Mouse (Mus musculus): ENCODE results near the gene Poc1a. TPM values are rescaled to one million over a fixed set of nuclear protein-coding genes. Genes with fewer than 3 reads are reported as not detected.
A peak's percentile ranks its signal among the peaks of the same experiment; 100 is the strongest.

Gene Poc1a
- total RNA-seq, 2 experiments from 2014 or later: 1.4 to 2.1 TPM

DNA sequence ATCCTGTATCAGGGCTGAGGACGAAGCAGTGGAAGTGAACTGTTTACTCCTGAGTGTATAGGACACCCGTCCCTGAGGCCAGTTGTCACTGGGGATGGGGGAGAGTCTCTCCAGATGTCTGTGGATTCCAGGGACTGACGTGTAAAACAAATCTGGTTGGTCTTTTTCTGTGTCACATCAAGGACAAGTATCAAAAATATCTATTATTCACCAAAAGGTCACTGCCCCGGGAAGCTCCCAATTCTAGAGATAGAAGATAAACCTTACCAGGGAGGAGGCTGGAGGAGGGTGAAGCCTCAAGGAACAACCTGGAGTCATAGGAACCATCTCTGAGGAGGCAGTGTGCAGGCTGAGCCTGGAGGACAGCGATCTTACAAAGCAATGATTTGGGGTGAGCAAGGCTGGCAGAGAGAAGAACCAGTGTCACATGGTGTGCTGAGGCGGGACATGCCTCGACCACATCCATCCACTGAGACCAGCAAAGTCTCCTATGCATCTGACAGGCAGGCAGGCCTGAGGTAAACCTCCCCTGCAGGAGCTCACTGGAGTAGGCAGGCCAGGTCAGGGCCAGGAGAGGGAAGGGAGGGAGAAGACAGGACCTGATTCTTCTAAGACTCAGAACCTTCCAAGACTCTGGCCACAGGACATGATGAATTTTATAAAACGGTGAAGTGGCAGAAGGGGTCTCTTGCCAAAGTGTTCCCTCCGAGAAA, 11.6 kb upstream of the Poc1a start:
- no peak for DNase-seq
- no peak for TF ChIP-seq CTCF (IDR thresholded peaks at IDR 0.05)
- Histone ChIP-seq H3K4me3 (no peak overlapping the region), H3K27ac (no peak overlapping the region)
- intact Hi-C loops (cut with DNase I): no loop called here

DNA sequence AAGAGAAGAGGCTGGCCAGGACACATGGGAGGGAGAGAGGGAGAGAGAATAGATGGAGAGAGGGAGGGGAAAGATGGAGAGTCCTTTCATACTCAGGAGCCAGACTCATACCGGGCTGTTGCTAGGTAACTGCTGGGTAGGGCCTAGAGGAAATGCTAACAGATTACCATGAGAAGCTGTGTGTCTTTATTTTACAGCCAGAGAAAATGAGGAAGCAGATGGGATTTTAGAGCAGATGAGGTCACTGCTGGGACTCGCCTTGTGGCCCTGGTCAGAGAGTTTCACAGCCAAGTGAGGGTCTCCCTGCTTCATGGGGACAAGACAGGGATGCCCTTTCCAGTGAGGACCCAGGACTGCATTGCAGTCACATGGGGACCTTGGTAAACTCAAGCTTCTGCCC, 11.0 kb upstream of the Poc1a start:
- Histone ChIP-seq H3K27ac (no peak overlapping the region), H3K4me3 (no peak overlapping the region)
- intact Hi-C loops (cut with DNase I): no loop called here
- no peak for TF ChIP-seq CTCF (IDR thresholded peaks at IDR 0.05)
- DNase-seq: no peak

DNA sequence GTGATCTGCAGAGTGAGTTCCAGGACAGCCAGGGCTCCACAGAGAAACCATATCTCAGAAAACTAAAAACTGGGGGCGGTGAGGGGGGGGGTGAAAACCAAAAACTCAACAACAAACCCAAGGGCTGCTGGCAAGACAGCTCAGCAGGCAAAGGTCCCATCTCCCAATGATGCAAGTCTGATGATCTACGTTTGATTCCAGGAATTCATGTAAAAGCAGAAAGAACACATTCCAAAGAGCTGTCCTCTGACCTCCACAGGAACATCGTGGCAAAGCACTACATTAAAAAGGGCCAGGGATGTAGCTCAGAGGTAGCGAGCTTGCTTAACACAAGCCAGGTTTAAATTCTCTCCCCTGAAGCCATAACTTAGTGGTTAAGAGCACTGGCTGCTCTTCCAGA, 10.2 kb upstream of the Poc1a start:
- TF ChIP-seq CTCF (IDR thresholded peaks at IDR 0.05): no peak
- H3K4me3 ChIP-seq: no peak overlapping the region
- no peak for DNase-seq
- intact Hi-C loops (cut with DNase I): no loop called here
- no peak overlapping the region for H3K27ac ChIP-seq

DNA sequence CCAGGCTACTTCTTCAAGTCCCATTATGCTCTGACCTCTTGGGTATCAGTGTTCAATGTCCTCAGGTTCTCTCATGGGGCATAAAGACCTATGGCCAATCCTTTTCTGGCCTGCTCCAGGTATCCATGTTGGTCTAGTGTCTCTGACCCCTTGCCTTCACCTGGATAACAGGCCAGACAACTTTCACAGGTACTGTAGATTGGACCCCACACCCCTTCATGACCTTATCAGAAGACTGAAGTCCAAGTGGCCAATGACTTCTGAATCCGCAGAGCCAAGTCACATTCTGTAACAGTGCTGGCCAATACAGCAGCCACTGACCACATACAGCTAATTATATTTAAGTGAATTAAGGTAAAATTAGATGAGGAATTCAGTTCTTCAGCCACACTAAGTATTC, 8.6 kb upstream of the Poc1a start:
- intact Hi-C loops (cut with DNase I): no loop called here
- Histone ChIP-seq H3K4me3 (no peak overlapping the region), H3K27ac (no peak overlapping the region)
- TF ChIP-seq CTCF (IDR thresholded peaks at IDR 0.05): no peak
- no peak for DNase-seq

DNA sequence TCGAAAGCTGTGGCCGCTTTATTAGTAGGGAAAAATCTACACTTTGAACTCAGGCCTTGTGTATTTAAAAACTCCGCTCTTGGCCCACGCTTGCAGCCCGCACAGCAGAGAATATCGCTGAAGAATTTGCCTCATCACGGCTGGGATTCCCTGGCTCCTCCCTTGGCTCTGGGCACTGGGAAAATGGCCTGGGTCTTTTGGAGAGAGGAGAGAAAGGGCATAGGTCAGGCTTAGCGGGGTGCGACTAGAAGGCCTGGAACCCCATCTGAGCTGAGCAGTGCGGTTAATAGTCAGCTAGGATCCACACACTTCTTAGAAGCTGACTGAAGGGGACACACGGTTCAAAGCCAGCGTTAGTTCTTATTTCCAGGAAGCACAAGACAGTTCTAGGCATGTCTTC, 7.6 kb upstream of the Poc1a start:
- no peak for TF ChIP-seq CTCF (IDR thresholded peaks at IDR 0.05)
- DNase-seq: no peak
- Histone ChIP-seq H3K4me3 (no peak overlapping the region), H3K27ac (no peak overlapping the region)
- intact Hi-C loops (cut with DNase I): no loop called here

DNA sequence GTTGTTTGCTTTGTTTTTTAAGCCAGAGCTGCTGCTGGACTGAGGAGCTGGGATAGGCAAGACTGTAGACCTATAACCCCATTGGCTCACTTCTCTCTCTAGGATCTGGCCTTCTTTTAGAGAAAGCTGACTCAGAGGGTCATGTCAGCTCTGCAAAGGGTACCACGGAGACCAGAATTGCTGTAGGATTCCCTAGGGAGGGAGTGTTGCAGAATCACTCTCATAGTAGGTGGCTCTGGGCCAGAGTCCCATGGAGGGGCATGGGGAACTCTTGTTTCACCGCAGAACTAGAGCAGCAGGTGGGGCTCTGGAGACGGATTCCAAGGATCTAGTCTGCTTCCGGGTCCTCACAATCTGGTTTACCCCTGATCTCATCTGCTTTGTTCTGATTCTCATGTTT, 7.1 kb upstream of the Poc1a start:
- no peak for TF ChIP-seq CTCF (IDR thresholded peaks at IDR 0.05)
- Histone ChIP-seq H3K4me3 (no peak overlapping the region), H3K27ac (no peak overlapping the region)
- intact Hi-C loops (cut with DNase I): no loop called here
- DNase-seq: no peak

DNA sequence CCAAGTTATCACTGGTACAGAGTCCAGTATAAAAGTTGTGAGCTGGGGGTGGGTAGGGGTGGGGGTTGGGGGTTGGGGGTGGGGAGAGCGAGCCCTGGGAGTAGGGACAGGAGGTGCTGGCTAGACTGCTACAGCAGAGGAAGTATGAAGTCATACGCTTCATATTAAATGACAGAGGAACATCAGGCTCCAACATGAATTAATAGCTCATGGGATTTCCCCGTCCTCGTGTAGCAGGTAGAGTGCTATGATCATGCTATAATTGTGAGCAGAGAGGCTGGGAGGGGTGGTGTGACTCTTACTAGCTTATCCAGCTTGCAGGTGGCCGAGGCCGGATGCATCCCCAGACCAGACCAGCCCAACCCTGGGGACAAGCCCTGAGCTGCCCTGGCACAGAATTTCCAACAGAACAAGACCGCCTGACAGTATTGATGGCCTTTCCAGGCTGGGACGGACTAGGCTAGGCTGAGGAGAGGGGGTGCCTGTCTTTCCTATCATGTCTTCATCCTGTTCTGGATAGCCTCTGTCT, 6.1 kb upstream of the Poc1a start:
- Histone ChIP-seq H3K4me3 (no peak overlapping the region), H3K27ac (no peak overlapping the region)
- intact Hi-C loops (cut with DNase I): no loop called here
- no peak for DNase-seq
- TF ChIP-seq CTCF (IDR thresholded peaks at IDR 0.05): no peak

DNA sequence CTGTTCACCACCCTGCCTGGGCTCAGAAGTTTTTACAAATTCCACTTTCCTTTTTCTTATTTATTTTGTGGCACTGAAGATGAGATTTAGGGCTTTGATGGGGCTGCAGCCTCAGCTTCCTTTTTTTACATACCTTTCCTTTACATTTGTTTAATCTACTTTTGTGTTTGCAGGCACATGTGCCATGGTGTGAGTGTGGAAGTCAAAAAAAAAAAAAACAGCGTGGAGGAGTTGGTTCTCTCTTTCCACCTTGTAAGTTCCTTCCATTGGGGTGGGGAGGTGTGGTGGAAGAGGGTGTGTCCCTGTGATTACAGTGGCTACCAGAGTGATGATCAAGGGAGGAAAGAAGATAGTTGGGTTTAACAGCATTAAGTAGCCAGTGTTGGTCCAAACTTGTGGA, 5.1 kb upstream of the Poc1a start:
- intact Hi-C loops (cut with DNase I): no loop called here
- TF ChIP-seq CTCF (IDR thresholded peaks at IDR 0.05): no peak
- DNase-seq: no peak
- H3K4me3 ChIP-seq: no peak overlapping the region
- H3K27ac ChIP-seq: no peak overlapping the region

DNA sequence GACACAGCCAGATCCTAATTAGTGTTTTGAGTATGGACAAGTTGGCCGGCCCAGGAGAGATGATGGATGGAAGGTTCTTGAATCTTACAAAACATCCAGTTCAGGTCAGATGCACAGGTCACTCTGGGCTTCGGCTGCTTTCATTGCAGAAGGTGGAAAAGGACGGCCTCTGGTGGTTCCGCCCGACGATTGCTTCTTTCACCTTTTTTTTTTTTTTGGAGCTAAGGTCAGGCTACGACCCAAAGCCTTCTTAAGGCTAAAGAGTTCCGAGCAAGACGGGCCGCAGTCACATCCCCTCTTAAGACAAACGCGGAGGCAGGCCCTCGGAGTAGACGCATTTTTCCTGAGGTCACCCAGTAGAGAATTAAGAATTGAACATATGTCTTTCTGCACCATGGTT, 475 bp upstream of the Poc1a start:
- intact Hi-C loops (cut with DNase I): loop anchor here (1.0 to 5.0 kb wide), 5 partner anchors 34 to 196 kb away; partner anchors contain the start of genes Parp3 and Wdr82
- peak overlapping the region; percentile 96 for H3K27ac ChIP-seq
- H3K4me3 ChIP-seq: peak overlapping the region; percentile 78
- peak; percentile 74 for TF ChIP-seq CTCF (IDR thresholded peaks at IDR 0.05)
- DNase-seq: peak; percentile 74

DNA sequence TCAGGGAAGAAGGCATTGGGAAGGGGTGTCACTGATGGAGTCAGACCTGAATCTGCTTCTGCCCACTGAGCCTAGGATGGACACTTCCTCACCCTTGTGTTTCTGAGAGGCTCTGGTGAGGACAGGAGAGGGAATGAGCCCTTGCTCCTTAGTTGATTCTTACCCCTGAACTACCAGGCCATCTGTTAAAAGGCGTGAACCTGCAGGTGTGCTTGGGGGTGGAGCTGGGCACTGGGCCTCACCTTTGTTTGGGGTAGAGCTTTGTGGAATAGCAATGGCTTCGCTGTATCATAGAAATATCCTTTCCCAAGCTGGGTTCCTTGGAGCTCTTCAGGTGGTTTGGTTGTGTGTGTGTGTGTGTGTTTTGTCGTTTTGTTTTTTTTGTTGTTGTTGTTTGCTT, 1.2 kb downstream of the Poc1a start:
- intact Hi-C loops (cut with DNase I): loop anchor here (5.0 kb wide), 2 partner anchors 70 to 110 kb away; partner anchors contain the start of gene Wdr82
- no peak for DNase-seq
- no peak overlapping the region for H3K4me3 ChIP-seq
- H3K27ac ChIP-seq: no peak overlapping the region
- no peak for TF ChIP-seq CTCF (IDR thresholded peaks at IDR 0.05)

DNA sequence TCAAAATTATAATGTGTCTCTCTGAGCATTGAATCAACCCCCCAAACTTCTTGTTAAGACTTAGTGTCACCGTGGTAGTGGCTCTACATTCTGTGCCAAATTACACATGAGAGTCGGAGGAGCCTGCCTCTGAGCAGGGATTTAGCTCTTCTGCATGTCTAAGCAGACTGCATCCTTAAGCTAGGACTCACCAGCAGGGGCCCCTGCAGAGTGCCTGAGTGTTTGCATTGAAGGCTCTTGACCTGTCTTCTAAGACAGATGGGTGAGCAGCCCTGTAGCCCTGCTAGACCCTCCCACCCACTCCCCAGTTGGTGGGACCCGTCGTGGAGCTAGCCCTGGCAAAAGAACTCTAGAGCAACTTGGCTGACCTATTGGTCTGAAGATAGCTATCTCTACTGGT, 6.3 kb downstream of the Poc1a start:
- H3K4me3 ChIP-seq: no peak overlapping the region
- intact Hi-C loops (cut with DNase I): no loop called here
- DNase-seq: no peak
- no peak overlapping the region for H3K27ac ChIP-seq
- TF ChIP-seq CTCF (IDR thresholded peaks at IDR 0.05): no peak

DNA sequence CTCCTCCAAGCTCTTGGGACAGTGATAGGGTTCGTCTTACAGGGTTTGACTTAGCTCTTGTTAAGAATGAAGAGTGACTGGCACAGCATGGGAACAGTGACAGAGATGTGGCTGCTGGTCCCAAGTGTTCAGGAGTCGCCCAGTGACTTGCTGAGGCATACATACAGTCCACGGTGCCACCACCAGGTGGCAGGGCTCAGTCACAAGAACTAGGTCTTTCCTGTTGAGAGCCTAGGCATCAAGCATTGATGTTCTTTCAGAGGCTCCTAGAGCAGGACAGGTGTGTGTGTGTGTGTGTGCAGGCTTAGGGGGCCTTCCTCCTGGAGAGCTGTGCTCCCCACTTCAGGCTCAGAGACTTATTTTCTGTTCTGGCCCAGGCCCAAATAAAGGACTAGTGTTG, 8.0 kb downstream of the Poc1a start:
- intact Hi-C loops (cut with DNase I): loop anchor here (1.0 kb wide), 1 partner anchor 132 kb away; no protein-coding TSS in a partner anchor
- TF ChIP-seq CTCF (IDR thresholded peaks at IDR 0.05): peak; percentile 86
- H3K4me3 ChIP-seq: no peak overlapping the region
- DNase-seq: peak; percentile 83
- no peak overlapping the region for H3K27ac ChIP-seq

DNA sequence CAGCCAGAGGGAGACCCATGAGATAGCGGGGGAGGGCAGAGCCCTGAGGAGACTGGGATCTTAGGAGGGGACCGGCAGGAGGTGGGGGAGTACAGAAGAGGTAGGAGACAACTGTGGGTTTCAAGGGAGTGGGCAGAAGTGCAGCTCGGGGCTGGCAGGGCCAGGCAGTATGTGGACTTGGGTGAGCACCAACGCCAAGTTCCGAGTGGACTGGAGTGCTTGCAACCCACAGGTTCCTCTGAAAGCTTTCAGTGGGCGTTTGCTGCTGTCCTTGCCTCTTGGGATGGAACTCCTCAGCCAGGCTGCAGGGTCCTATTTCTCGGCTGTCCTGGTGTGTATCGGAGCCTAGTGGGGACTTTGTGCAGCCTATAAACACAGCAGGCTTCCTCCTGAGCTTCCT, 9.0 kb downstream of the Poc1a start:
- Histone ChIP-seq H3K27ac (no peak overlapping the region), H3K4me3 (no peak overlapping the region)
- DNase-seq: no peak
- intact Hi-C loops (cut with DNase I): loop anchor here (1.0 kb wide), 1 partner anchor 131 kb away; no protein-coding TSS in a partner anchor
- TF ChIP-seq CTCF (IDR thresholded peaks at IDR 0.05): no peak

DNA sequence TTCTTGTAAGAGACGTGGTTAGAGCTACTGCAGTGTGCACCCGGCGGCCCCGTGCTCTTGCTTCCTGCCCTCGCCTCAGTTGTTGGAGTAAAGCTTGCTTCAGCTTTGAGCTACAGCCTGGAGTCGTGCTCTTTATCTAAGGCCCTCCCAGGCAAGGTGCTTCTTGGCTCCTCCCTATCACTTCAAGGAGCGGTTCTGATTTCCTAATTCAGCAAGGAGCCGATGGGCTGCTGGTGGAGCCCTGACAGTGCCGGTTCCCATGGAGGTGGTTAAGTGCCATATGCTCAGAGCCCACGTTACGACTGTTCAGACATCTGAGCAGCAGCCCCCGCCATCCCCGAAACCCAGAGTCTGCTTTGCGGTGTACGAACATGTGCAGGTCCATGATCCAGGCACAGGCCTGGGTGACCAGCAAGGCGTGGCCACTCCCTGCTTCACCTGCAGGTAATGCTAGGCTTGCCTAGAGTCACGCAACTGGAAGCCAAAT, 9.8 kb downstream of the Poc1a start:
- Histone ChIP-seq H3K27ac (no peak overlapping the region), H3K4me3 (no peak overlapping the region)
- DNase-seq: no peak
- TF ChIP-seq CTCF (IDR thresholded peaks at IDR 0.05): no peak
- intact Hi-C loops (cut with DNase I): no loop called here

Data from gastrocnemius, adult 2 months (tissue).